Mouse (Mus musculus): ENCODE data around the gene Pycr2. TPM values are rescaled to one million over a fixed set of nuclear protein-coding genes. Genes with fewer than 3 reads are reported as not detected.
"Not testable (repeated sequence)": the region's sequence is repeated elsewhere in the genome, so short reads cannot be mapped to it uniquely, and the experiment has no call there.

The Pycr2 gene
- total RNA-seq, 2 experiments from 2014 or later = 42.9 to 45.6 TPM

DNA sequence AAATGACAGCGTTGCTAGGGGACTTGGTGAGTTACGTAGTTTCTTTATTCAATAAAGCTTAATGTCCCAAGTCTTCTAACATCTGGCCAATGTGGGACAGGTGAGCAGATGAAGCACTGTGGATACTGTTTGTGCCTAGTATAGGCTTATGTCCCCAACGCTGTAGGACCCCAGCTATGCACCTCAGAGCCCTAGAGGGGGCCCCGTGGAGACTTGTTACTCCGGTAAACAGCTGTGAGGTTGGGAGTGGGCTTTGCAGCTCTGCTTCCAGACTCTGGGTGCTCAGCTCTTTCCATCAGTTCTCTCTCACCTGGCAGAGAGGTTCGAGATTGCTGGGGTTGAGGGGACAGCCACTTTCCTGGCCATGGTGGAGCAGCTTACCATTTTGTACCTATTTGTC, 1.2 kb downstream of the Pycr2 start:
- no peak for DNase-seq

- DNase-seq = no peak
Observed at GRCm38 (mm10) chr1:180905876-180906275, 1.8 kb downstream of the Pycr2 start.

GRCm38 (mm10) chr1:180906461-180907147, 2.5 kb downstream of the Pycr2 start:
- no peak for DNase-seq

- peak in 1 of 2 experiments; percentile 44 for DNase-seq
Observed at GRCm38 (mm10) chr1:180911138-180911537, 7.0 kb downstream of the Pycr2 start.

DNA sequence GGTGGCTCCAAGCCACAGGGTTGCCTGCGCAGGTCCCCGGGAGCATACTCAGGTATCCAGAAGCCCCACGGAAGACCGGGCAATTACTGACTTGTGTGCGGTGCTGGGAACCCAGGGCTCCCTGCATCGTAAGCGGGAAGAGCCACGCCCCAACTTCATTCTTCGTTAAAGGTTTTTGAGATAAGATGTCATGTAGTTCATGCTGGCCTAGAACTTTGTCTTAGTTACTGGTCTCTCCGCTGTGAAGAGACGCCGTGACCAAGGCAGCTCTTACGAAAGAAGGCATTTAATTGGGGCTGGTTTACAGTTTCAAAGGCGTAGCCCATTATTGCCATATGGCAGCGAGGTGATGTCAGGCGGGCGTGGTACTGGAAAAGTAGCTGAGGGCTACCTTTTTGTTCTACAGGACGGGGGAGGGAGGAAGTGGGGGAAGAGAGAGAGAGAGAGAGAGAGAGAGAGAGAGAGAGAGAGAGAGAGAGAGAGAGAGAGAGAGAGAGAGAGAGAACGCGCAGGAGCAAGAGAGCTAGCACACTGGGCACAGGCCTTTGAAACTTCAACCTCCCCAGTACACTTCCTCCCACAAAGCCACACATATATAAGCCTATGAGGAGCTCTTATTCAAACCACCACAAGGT, 7.7 kb downstream of the Pycr2 start:
- no peak for DNase-seq

GRCm38 (mm10) chr1:180912792-180913191, 8.7 kb downstream of the Pycr2 start:
- DNase-seq = no peak

DNA sequence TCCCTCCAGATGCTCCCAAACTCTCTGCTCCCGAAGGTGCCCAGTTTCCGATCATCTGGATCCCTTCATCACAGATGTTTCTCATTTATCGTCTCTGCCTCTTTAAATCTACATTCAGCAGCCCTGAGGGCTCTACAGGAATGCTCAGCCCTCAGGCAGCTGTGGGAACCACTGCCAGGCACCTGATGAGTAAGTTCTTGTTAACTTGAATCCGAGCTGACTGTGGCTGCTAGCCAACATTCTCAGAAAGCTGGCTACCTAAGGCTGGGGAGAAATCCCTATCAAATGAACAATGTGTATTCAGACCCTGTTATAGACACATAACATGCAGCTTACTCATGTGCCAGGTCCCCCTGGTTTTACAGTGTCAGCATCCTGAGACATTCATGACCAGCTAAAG, 9.7 kb downstream of the Pycr2 start:
- DNase-seq = no peak

GRCm38 (mm10) chr1:180916425-180916824, 12.3 kb downstream of the Pycr2 start:
- DNase-seq = no peak

- DNase-seq = no peak
Observed at GRCm38 (mm10) chr1:180917053-180917452, 13.0 kb downstream of the Pycr2 start.

DNA sequence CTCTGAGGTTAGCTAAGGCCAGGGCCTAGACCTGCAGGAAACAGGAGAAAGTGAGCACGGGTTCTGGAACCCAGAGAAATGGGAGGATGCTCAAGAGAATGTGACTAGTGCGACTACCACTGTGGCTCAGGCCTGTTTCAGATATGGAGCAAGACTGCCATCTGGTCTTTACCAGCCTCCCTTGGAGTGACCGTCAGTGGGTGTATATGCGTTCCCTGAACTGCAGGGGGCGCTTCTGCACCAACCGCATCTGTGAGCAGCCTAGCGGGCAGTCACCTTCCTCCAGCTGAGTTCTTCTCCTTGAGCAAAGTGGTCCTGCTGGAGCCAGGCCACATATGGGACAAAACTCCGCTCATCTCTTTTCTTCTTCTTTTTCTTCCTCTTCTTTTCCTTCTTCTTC, 15.6 kb downstream of the Pycr2 start:
- DNase-seq = peak; percentile 48 to 63

DNA sequence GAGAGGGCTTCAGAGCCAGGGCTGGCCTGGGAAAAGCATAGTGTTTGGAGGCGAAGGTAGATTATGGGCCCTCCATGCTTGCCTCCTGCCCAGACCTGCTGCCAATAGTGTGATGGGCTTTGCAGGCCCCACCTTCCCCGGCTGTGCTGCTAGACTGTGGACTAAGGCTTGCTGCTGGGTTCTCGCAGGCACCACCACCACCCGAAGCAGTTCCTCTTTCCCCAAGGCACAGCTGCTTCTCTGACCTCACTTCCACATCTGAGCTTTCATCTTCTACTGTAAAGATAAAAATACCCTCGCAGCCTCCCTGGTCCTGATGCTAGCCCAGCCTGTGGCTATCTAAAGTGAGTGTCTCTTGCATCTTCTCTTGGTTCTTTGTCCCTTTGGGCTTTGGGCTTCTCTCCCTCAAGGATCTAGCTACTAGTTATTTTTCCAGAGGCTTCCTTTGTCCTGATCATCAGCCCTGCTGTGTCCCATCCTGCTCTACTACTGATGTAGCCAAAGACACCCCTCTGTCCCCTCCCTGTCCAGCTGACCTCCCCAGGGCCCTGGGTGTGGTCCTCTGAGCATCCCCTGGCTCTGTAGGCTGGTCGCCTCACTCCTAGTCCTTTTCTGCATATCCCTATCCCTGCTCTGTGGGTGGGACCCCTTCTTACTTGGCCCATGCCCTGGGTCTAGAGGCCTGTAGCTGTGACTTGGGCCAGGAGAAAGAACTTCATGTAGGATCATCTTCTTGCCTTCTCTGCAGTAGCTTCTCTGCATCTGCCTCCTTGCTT, 18.4 kb downstream of the Pycr2 start:
- no peak for DNase-seq

DNA sequence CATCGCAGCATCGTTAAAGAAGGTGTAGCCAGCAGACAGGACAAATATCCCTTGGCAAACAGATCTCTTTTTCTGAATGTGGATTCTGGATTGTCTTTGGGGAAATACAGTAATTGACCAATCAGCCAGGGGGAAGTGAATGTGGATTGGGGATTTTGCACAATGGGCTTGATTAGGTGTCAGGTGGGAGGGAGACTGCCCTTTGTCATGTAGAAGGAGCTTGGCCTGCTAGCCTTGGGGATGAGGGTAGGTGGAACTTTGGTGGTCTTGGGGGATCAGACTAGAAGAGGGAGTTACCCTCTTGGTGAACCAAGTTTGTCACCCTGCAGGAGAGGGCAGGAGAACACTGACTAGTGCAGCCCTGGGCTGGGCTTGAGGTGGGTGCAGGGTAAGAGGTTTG, 20.6 kb downstream of the Pycr2 start:
- no peak for DNase-seq

- DNase-seq = no peak
Observed at GRCm38 (mm10) chr1:180926286-180926685, 22.2 kb downstream of the Pycr2 start.

- no peak for DNase-seq
Observed at GRCm38 (mm10) chr1:180929599-180929998, 25.5 kb downstream of the Pycr2 start.

GRCm38 (mm10) chr1:180931106-180931505, 27.0 kb downstream of the Pycr2 start:
- DNase-seq = no peak

- no peak for DNase-seq
Observed at GRCm38 (mm10) chr1:180933659-180934058, 29.6 kb downstream of the Pycr2 start.

DNA sequence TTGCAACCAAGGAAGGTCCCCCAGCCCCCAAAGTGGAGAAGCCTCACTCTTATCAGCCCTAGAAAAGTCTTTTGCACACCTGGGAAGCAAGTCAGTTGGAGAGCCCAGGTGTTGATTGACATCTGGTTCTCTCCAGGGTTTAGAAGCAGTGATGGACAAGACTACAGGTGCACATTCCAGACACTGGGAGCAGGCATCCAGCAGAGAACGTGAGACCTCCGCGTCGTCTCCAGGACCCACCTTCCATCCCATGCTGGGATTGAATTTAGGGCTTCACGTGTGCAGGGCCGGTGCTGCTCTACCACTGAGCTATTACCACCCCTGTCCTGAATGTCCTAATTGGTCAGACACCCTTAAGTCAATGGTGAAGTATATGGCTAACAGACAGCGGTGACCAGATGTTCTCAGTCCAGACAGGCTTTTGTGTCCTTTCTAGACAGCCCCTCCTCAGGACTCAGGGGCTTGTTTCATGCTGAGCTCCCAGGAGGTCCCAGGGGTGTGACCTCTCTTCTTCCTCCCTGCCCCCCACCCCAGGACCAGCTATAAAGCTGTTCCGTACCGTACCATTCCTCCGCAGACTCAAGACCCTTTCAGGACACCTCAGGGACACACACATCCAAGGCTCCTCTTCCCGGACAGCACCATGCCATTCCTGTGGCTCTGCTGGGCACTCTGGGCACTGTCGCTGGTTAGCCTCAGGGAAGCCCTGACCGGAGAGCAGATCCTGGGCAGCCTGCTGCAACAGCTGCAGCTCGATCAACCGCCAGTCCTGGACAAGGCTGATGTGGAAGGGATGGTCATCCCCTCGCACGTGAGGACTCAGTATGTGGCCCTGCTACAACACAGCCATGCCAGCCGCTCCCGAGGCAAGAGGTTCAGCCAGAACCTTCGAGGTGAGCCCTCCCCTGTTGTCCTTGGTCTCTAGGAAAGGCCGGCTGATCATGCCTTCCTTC, 30.6 kb downstream of the Pycr2 start, which contains the start of gene Lefty1:
Lefty1 (plus strand) TSS at position 556 of the 953 bp plus-strand sequence.
- no peak for DNase-seq

DNA sequence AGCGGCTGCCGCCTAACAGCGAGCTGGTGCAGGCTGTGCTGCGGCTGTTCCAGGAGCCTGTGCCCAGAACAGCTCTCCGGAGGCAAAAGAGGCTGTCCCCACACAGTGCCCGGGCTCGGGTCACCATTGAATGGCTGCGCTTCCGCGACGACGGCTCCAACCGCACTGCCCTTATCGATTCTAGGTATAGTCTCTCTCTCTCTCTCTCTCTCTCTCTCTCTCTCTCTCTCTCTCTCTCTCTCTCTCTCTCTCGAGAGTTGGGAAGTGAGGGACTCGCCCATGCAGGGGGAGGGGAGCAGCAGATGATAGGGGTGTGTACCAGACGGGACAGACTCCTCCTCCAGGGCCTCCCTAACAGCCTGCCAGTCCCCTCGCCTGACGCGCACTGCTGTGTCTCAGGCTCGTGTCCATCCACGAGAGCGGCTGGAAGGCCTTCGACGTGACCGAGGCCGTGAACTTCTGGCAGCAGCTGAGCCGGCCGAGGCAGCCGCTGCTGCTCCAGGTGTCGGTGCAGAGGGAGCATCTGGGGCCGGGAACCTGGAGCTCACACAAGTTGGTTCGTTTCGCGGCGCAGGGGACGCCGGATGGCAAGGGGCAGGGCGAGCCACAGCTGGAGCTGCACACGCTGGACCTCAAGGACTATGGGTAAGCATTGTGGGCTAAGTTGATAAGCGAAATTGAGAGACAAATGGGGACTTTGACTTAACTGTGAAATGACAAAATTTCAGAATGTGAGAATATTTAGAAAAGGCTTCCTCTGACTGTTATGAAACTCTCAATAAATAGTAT, 32.7 kb downstream of the Pycr2 start:
- peak; percentile 77 to 81 for DNase-seq

- not testable (repeated sequence) for DNase-seq
Observed at GRCm38 (mm10) chr1:180937631-180938030, 33.5 kb downstream of the Pycr2 start.

DNA sequence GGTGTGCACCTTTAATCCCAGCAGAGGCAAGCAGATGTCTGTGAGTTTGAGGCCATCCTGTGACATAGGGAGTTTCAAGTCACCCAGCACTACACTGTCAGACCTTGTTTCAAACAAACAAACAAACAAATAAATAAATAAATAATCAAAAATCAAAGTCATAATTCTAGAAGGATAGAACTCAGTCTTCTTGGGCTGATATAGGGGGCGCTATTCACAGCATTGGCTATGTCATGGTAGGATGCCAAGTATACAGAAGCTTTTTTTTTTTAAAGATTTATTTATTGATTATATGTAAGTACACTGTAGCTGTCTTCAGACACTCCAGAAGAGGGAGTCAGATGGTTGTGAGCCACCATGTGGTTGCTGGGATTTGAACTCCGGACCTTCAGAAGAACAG, 34.7 kb downstream of the Pycr2 start:
- DNase-seq = not testable (repeated sequence)

Data from adrenal gland, postnatal 36 days (tissue).